13 mouse cellular contexts compared by ENCODE assay signal in genomic region chr13:58999373-59000053, GRCm38 (mm10).
A peak's percentile ranks its signal among the peaks of the same experiment; 100 is the strongest.
DNase-seq lines count a peak whose midpoint lies in the region; ATAC-seq and TF ChIP-seq lines count a peak whose summit lies in the region.
"Had no signal": no experiment of that assay in that cellular context is flagged by ENCODE, and none has a peak within 500 bp of the region (broad histone marks: within the 10 kb centered on the region; RNA-seq: fewer than 3 reads in every experiment).

No protein-coding gene starts in this region.

- no peak overlapping the region for H3K4me2 ChIP-seq in hindbrain, postnatal 0 days (ENCODE audit: low read depth, low read length)
- H3K4me2 ChIP-seq: hindbrain, embryonic 15.5 days had no signal

- intact Hi-C loops in left cerebral cortex, adult 2 months (cut with DNase I): no loop called here

- ATAC-seq in frontal cortex, adult (ENCODE audit: low TSS enrichment): 0 out of 2 replicates have a peak, but pooled peaks have one; percentile 8
- ATAC-seq in hindbrain, postnatal 0 days: 0 out of 2 replicates have a peak, but pooled peaks have one; percentile 47

- no peaks in the 10 kb centered on the region for H3K79me2 ChIP-seq in macrophage (ENCODE audit: inconsistent target)

- 0 out of 2 replicates have a peak overlapping the region, but pooled peaks have one; percentile 32 for H3K27ac ChIP-seq in hindbrain, postnatal 0 days
- H3K27ac ChIP-seq in macrophage: peak overlapping the region; percentile 60
- no peak overlapping the region for H3K27ac ChIP-seq in left cerebral cortex, adult 2 months
- H3K27ac ChIP-seq: heart, adult 2 months; hindbrain, embryonic 15.5 days had no signal

- no peaks in the 10 kb centered on the region for H3K9me3 ChIP-seq in hindbrain, postnatal 0 days (ENCODE audit: low read length)
- H3K9me3 ChIP-seq: hindbrain, embryonic 15.5 days had no signal

- H3K4me1 ChIP-seq in hindbrain, postnatal 0 days (ENCODE audit: insufficient read depth, low read length): no peaks in the 10 kb centered on the region; the same call in 1 of the 2 replicates

- no peak overlapping the region for H3K4me3 ChIP-seq in hindbrain, postnatal 0 days (ENCODE audit: low read length)
- no peak overlapping the region for H3K4me3 ChIP-seq in macrophage (ENCODE audit: inconsistent target)
- no peak overlapping the region for H3K4me3 ChIP-seq in left cerebral cortex, adult 2 months
- H3K4me3 ChIP-seq: heart, adult 2 months; hindbrain, embryonic 15.5 days had no signal

- no peaks in the 10 kb centered on the region for H3K27me3 ChIP-seq in hindbrain, postnatal 0 days (ENCODE audit: insufficient read depth, low read length)
- H3K27me3 ChIP-seq: hindbrain, embryonic 15.5 days had no signal

- no peaks in the 10 kb centered on the region for H3K36me3 ChIP-seq in hindbrain, postnatal 0 days (ENCODE audit: insufficient read depth, low read length)
- H3K36me3 ChIP-seq in macrophage (ENCODE audit: inconsistent target): no peaks in the 10 kb centered on the region
- H3K36me3 ChIP-seq: hindbrain, embryonic 15.5 days had no signal

- DNase-seq in frontal cortex, adult 2 months (ENCODE audit: extremely low spot score in 1 of 2, low spot score in 1 of 2): no peak
- peak; percentile 24 for DNase-seq in c-Kit-positive CD71-negative TER-119-negative erythroid progenitor cells, embryonic 14.5 days (ENCODE audit: low read depth)
- DNase-seq in hindbrain, postnatal 0 days (ENCODE audit: low spot score): no peak
- no peak for DNase-seq in urinary bladder, postnatal 14 days (ENCODE audit: low spot score)
- DNase-seq in left cerebral cortex, adult 2 months (ENCODE audit: extremely low spot score in 1 of 2, low spot score in 2 of 2): no peak
- DNase-seq in testis, postnatal 10 days (ENCODE audit: low spot score): no peak
- DNase-seq: adrenal gland, postnatal 25 days; cerebellum, adult 8-10 months; heart, adult 2 months; kidney, postnatal 10 days had no signal

- H3K9ac ChIP-seq in hindbrain, postnatal 0 days (replicated peaks; ENCODE audit: low read length): no peak overlapping the region
- H3K9ac ChIP-seq: hindbrain, embryonic 15.5 days had no signal

- TF ChIP-seq CTCF in hindbrain, postnatal 0 days (IDR thresholded peaks at IDR 0.05; ENCODE audit: low read depth): no peak
- TF ChIP-seq CTCF in left cerebral cortex, adult 2 months (IDR thresholded peaks at IDR 0.05): no peak

- WGBS in hindbrain, postnatal 0 days: 53% methylated on average over 11 of the region's 11 CpGs
- 20% methylated on average over 11 of the region's 11 CpGs for WGBS in macrophage (ENCODE audit: missing documents)
